Mouse (Mus musculus) liver, embryonic 14.5 days (tissue): ENCODE data around the gene Dclre1a. TPM values are rescaled to one million over a fixed set of nuclear protein-coding genes. Genes with fewer than 3 reads are reported as not detected.

ENCODE experiments used
- ATAC-seq: fragments of 200-750 bp; cut with Nextera tagmentation; 2 replicates; pipeline ENCODE4 v1.8.0; 2017; ENCODE audit warnings: moderate number of reproducible peaks, mild to moderate bottlenecking, moderate library complexity; ENCODE audit not compliant: insufficient read depth
- DNase-seq, 3 experiments: peaks; one replicate each; pipeline ENCODE4 v3.0.0-alpha.2; 2012 to 2013; ENCODE audit warnings: low read depth in 3 of 3, low spot score in 3 of 3
- H3K27ac ChIP-seq: fragments of 300-500 bp; sonication (generic); 2 replicates; pipeline ENCODE4 v1.5.1; 2014; ENCODE audit warnings: moderate library complexity, mild to moderate bottlenecking, control low read depth, inconsistent platforms
- H3K27me3 ChIP-seq: fragments of 300-500 bp; sonication (generic); 2 replicates; pipeline ENCODE4 v1.6.1; 2014; ENCODE audit warnings: mild to moderate bottlenecking, low read length, moderate library complexity; ENCODE audit not compliant: control insufficient read depth, insufficient read depth
- H3K36me3 ChIP-seq: fragments of 300-500 bp; sonication (generic); replicated peaks from 2 replicates; pipeline ENCODE4 v1.6.1; 2014; ENCODE audit warnings: low read depth; ENCODE audit not compliant: control insufficient read depth, insufficient read depth
- H3K4me1 ChIP-seq, 2 experiments: fragments of 200-500 bp in 1 of 2; fragments of 300-500 bp in 1 of 2; sonication (generic) in 1 of 2; replicated peaks; 2 replicates each; pipeline ENCODE4 v1.6.1; 2012 to 2014; ENCODE audit warnings: antibody characterized with exemption in 1 of 2, inconsistent platforms in 1 of 2, low read length in 1 of 2; ENCODE audit not compliant: control insufficient read depth in 2 of 2, insufficient read depth in 2 of 2
- H3K4me2 ChIP-seq: fragments of 300-500 bp; sonication (generic); 2 replicates; pipeline ENCODE4 v1.6.1; 2014; ENCODE audit warnings: low read depth, mild to moderate bottlenecking, control low read depth, moderate library complexity
- H3K4me3 ChIP-seq, 2 experiments: fragments of 200-500 bp in 1 of 2; fragments of 300-500 bp in 1 of 2; sonication (generic) in 1 of 2; 2 replicates each; pipeline ENCODE4 v1.5.1; 2012 to 2014; ENCODE audit warnings: low read depth in 2 of 2, low read length in 2 of 2, mild to moderate bottlenecking in 2 of 2, control low read depth in 1 of 2, inconsistent platforms in 1 of 2, moderate library complexity in 1 of 2; ENCODE audit not compliant: insufficient read depth in 1 of 2
- H3K9ac ChIP-seq: fragments of 300-500 bp; sonication (generic); replicated peaks from 2 replicates; pipeline ENCODE4 v1.6.1; 2014; ENCODE audit warnings: mild to moderate bottlenecking, control low read depth, moderate library complexity
- H3K9me3 ChIP-seq: fragments of 300-500 bp; sonication (generic); 2 replicates; pipeline ENCODE4 v1.6.1; 2016; ENCODE audit warnings: low read length, mixed read lengths; ENCODE audit not compliant: control insufficient read depth
- CTCF ChIP-seq: IDR thresholded peaks from 2 replicates; pipeline ENCODE4 v1.5.1; 2016; ENCODE audit warnings: antibody characterized with exemption, low read depth, control low read depth
- EP300 ChIP-seq: IDR thresholded peaks from 2 replicates; pipeline ENCODE4 v1.6.1; 2016; ENCODE audit warnings: antibody characterized with exemption, low read depth
- WGBS: fragments of 180-500 bp; shearing (Covaris S2); extraction: QIAGEN DNeasy Blood & Tissue Kit; methylation state at CpG from one replicate; pipeline ENCODE4 v1.1.7; 2014; ENCODE audit not compliant: insufficient replicate concordance; 5-methylcytosine and 5-hydroxymethylcytosine counted together
- polyA plus RNA-seq, 2 experiments: library from polyadenylated mRNA; depleted of rRNA in 1 of 2; stranded (reverse) in 1 of 2; unstranded in 1 of 2; fragments of >200 nt; fragmentation: Nextera tagmentation in 1 of 2; extraction: Ambion mirVana in 1 of 2; gene quantifications; 2 replicates each; pipeline versions ENCODE4 v1.2.1 to v1.2.3; 2012 to 2014

Dclre1a gene
- polyA plus RNA-seq, 2 experiments: 12.0 to 17.9 TPM

DNA sequence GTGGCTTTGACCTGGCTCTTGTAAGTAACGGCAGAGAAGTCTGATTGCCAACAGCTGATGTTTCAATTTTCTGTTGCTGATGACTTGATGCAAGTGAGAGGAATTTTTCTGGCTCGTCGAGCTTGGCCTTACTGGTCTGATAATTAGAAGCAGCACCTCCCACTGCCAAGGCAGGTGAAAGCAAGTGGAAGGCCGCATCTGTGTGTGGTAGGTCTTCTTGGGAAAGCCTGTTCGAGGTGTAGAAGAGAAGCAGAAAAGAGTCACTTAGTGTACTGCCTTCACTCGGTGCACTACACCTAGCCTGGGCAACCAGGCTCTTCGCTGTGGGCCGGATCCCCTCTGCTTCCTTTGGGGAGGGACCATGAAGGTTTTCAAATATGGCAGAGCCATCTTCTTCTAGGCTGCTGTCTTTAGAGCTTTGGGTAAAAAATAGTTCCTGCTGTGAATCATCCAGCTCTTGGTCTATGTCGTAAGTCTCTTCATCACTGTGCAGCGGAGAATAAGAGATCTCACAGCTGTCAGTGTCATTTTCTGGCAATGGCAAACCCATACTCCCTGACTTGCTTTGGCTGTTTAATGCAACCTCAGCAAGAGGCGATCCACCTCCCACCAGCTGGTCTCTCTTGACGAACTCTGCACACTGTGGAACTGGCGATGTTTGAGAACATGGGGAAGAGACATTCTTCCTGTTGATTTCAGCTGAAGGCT lies 3.2 kb downstream of the Dclre1a start:
- ATAC-seq: no peak
- H3K27ac ChIP-seq: no peak overlapping the region
- peaks cover 24% of the 10 kb centered on the region for H3K36me3 ChIP-seq
- no peaks in the 10 kb centered on the region for H3K9me3 ChIP-seq
- no peaks in the 10 kb centered on the region for H3K27me3 ChIP-seq
- 84% methylated on average over 13 of the region's 13 CpGs for WGBS
- H3K4me3 ChIP-seq: no peak overlapping the region
- TF ChIP-seq EP300 (no peak), CTCF (no peak)
- peak overlapping the region; percentile 16; the same call in 1 of the 2 replicates for H3K4me2 ChIP-seq
- no peak overlapping the region for H3K9ac ChIP-seq
- DNase-seq: no peak
- H3K4me1 ChIP-seq: peaks cover 6 to 23% of the 10 kb centered on the region in 2 experiments

DNA sequence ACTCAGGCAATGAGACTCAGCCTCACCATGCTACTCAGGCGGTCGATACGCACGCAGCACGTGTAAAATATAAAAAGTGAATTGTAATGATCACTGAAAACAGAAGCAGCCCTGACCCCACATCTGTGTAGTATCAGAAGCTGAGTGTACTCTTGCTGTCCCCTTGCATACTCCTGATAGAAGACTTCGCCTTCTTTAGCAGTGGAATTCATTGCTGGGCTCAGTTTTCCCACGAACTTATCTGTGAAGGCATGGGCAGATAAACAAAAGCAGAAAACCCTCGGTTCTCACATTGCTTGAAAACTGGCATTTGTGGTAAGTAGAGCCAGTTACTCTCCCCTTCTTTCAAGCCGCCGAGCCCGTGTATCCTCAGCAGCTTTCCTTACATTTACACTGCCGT lies 4.7 kb downstream of the Dclre1a start:
- Histone ChIP-seq H3K4me2 (peak overlapping the region; percentile 63), H3K4me1 (peaks cover 6 to 20% of the 10 kb centered on the region in 2 experiments), H3K36me3 (peaks cover 28% of the 10 kb centered on the region), H3K4me3 (peak overlapping the region; percentile 27 to 39; a peak in 3 of 4 replicates), H3K9ac (peak overlapping the region; percentile 28; the same call in 1 of the 2 replicates), H3K27me3 (no peaks in the 10 kb centered on the region), H3K27ac (peak overlapping the region; percentile 55), H3K9me3 (no peaks in the 10 kb centered on the region)
- peak; percentile 71 for ATAC-seq
- peak; percentile 73 for TF ChIP-seq EP300
- TF ChIP-seq CTCF: no peak
- peak in 2 of 3 experiments; percentile 26 to 44 for DNase-seq
- 39% methylated on average over 12 of the region's 12 CpGs for WGBS

DNA sequence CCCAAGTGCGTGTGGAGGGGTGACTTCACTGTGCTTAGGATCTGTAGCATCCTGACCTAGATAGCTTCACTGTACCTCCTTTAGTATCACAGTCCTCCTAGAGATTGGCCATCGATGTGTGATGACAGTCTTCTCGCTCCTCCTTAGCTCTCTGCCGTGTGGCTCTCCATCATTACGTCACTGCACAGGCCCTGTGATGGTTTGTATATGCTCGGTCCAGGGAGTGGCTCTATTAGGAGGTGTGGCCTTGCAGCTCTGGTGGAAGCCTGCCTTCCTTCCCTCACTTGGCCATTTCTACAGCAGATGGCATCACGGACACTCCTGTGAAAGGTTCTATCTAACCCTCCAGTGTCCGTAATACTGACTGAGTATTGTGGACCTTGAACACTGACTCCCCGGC lies 12.3 kb downstream of the Dclre1a start:
- TF ChIP-seq CTCF: no peak
- TF ChIP-seq EP300: no peak
- H3K4me2 ChIP-seq: no peak overlapping the region
- H3K9ac ChIP-seq: no peak overlapping the region
- 79% methylated on average over 9 of the region's 9 CpGs for WGBS
- ATAC-seq (no peak), DNase-seq (no peak)
- H3K9me3 ChIP-seq: no peaks in the 10 kb centered on the region
- no peak overlapping the region for H3K4me3 ChIP-seq
- H3K36me3 ChIP-seq: peaks cover 30% of the 10 kb centered on the region
- H3K27ac ChIP-seq: no peak overlapping the region
- no peaks in the 10 kb centered on the region for H3K27me3 ChIP-seq
- H3K4me1 ChIP-seq: no peaks in the 10 kb centered on the region

DNA sequence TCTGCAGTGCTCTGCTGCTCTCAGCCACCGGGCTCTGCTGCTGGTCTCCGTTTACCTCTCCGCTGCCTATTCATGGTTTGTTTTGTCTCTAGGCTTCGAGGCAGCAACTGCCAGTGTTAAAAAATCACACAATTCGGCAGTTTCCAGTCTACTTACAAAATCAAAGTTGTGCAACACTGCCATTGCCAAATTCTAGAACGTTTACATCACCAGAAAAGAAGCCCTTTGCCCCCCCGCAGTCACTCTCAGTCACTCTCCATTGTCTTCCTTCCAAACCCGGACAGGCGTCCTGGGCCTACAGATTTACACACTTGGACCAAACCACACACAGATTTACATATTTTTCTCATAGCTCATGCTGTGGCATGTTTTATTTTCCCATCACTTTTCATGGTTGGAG lies 13.0 kb downstream of the Dclre1a start:
- H3K27me3 ChIP-seq: no peaks in the 10 kb centered on the region
- peaks cover 24% of the 10 kb centered on the region for H3K36me3 ChIP-seq
- H3K9ac ChIP-seq: no peak overlapping the region
- no peak overlapping the region for H3K4me3 ChIP-seq
- no peak for ATAC-seq
- no peaks in the 10 kb centered on the region for H3K4me1 ChIP-seq
- H3K4me2 ChIP-seq: no peak overlapping the region
- TF ChIP-seq EP300 (0 out of 2 replicates have a peak, but pooled peaks have one; percentile 10), CTCF (no peak)
- DNase-seq: peak in 1 of 3 experiments; percentile 38
- WGBS: 69% methylated on average over 9 of the region's 9 CpGs
- H3K27ac ChIP-seq: no peak overlapping the region
- H3K9me3 ChIP-seq: no peaks in the 10 kb centered on the region

DNA sequence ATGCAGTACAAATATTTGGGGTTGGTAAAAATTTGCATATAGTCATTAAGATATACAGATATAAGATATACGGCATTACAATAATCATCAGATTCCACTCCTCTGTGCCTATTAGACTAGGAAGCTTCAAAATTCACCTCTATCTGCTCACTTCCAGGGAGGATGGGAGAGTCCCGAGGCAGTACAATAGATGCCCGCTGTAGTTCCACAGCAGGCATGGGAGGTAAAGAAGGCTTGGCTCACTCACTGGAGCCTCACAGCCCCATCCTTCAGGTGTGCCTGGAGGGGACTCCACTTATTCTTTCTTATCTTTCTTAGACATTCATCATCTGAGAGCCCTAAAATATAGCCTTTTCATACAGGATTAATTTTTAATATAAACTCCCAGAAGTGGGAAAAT lies 13.7 kb downstream of the Dclre1a start:
- TF ChIP-seq EP300: no peak
- 75% methylated on average over 3 of the region's 3 CpGs for WGBS
- DNase-seq (no peak), ATAC-seq (no peak)
- Histone ChIP-seq H3K4me1 (no peaks in the 10 kb centered on the region), H3K27ac (no peak overlapping the region), H3K9ac (no peak overlapping the region), H3K27me3 (no peaks in the 10 kb centered on the region), H3K4me2 (no peak overlapping the region), H3K9me3 (no peaks in the 10 kb centered on the region), H3K36me3 (peaks cover 23% of the 10 kb centered on the region), H3K4me3 (no peak overlapping the region)
